Mouse (Mus musculus) common myeloid progenitor, adult 5-6 weeks (primary cell): ENCODE measurements around the gene Taar5. TPM values are rescaled to one million over a fixed set of nuclear protein-coding genes. Genes with fewer than 3 reads are reported as not detected.

Source experiments
- ATAC-seq: replicated peaks from 2 replicates; pipeline ENCODE4 v1.8.0; 2016; ENCODE audit warnings: low read depth, mild to moderate bottlenecking, moderate TSS enrichment, inconsistent platforms; ENCODE audit not compliant: poor library complexity, severe bottlenecking
- total RNA-seq: library from RNA; stranded (forward); fragments of 200-1000, 187-1606 nt; gene quantifications from 2 replicates; pipeline ENCODE4 v1.2.3, GENCODE M21; 2017

Taar5 gene
- total RNA-seq, 1 experiment from 2014 or later, result not detected

DNA sequence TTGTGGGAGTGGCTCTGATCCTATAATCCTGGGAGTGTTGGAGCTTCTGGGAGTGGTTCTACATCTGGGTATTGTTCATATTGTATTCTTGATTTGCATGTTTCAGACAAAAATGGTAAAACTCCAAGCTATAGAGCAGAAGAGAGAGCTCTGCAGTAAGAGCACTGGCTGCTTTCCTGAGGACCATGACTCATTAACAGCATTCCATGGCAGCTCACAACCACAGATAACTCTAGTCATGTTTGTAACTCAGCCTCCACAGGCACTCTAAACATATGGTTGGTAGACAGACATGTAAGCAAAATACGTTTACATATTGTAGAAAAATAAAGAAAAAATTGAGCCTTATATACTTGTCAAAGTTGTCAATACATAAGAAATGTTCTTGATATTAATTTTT, 35.9 kb downstream of the Taar5 start:
- ATAC-seq, result no peak

GRCm38 (mm10) chr10:24007034-24007433, 36.5 kb downstream of the Taar5 start:
- peak; percentile 71; the same call in 1 of the 2 replicates for ATAC-seq

DNA sequence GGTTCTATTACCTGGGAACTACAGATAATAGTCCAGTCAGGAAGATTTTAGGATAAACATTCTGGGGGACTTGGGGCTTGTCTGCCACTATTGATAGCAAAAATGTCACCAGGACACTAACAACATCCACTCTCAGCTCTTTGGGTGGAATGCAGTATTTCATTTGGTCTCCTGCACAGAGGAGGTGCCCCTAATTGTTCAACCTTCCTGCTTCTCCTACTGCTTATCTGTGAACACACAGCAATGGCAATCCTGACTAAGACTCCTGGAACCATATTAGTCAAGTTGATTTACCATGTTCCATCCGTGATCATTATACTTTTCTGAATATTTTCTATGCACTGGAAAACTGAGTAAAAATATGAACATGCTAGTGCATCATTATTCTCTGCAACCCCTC, 37.6 kb downstream of the Taar5 start:
- ATAC-seq, result no peak

Other genes with a start within 250 kb of the Taar5 start
- 1,923 and 1,998 TPM in 2 replicates for gene Rps12, start 183.4 kb upstream of the Taar5 start, total RNA-seq
- 0.44 and 0.64 TPM in 2 replicates for gene Slc18b1, start 173.7 kb upstream of the Taar5 start, total RNA-seq
- gene Vnn3, start 119.2 kb upstream of the Taar5 start, total RNA-seq, result not detected in 2 replicates
- not detected in 2 replicates for gene Vnn1, start 76.0 kb upstream of the Taar5 start, total RNA-seq
- gene Taar1, start 50.4 kb upstream of the Taar5 start, total RNA-seq, result not detected in 2 replicates
- gene Taar2, start 32.1 kb upstream of the Taar5 start, total RNA-seq, result not detected in 2 replicates
- not detected in 2 replicates for gene Taar3, start 21.1 kb upstream of the Taar5 start, total RNA-seq
- not detected in 2 replicates for gene Taar4, start 10.2 kb upstream of the Taar5 start, total RNA-seq
- gene Taar6, start 14.9 kb downstream of the Taar5 start, total RNA-seq, result not detected in 2 replicates
- gene Taar7a, start 22.8 kb downstream of the Taar5 start, total RNA-seq, result not detected in 2 replicates
- gene Taar7b, start 29.2 kb downstream of the Taar5 start, total RNA-seq, result not detected in 2 replicates
- not detected in 2 replicates for gene Taar7d, start 56.5 kb downstream of the Taar5 start, total RNA-seq
- not detected in 2 replicates for gene Taar7e, start 66.9 kb downstream of the Taar5 start, total RNA-seq
- not detected in 2 replicates for gene Taar7f, start 78.8 kb downstream of the Taar5 start, total RNA-seq
- gene Taar8a, start 105.8 kb downstream of the Taar5 start, total RNA-seq, result not detected in 2 replicates
- not detected in 2 replicates for gene Taar8b, start 121.6 kb downstream of the Taar5 start, total RNA-seq
- gene Taar8c, start 131.2 kb downstream of the Taar5 start, total RNA-seq, result not detected in 2 replicates
- not detected in 2 replicates for gene Taar9, start 138.8 kb downstream of the Taar5 start, total RNA-seq
- gene Stx7, start 178.6 kb downstream of the Taar5 start, total RNA-seq, result 38.6 and 44.5 TPM in 2 replicates